Mouse (Mus musculus): ENCODE results near the gene Ppp1r12a.

GRCm38 (mm10) chr10:108291688-108292471 lies 129.9 kb downstream of the Ppp1r12a start:
- TF ChIP-seq POLR2A (IDR thresholded peaks at IDR 0.05; ENCODE audit: insufficient read length, low read depth) (no peak), POLR2AphosphoS2 (IDR thresholded peaks at IDR 0.05; ENCODE audit: insufficient read length, low read depth) (no peak), MYOG (IDR thresholded peaks at IDR 0.05; ENCODE audit: control insufficient read depth in 1 of 3, insufficient read depth in 1 of 3, insufficient read length in 2 of 3, low read depth in 2 of 3) (peak in 1 of 3 experiments; percentile 52), E2F4 (IDR thresholded peaks at IDR 0.05; ENCODE audit: insufficient read depth) (no peak), TCF12 (IDR thresholded peaks at IDR 0.05; ENCODE audit: insufficient read depth, poor library complexity, severe bottlenecking) (peak; percentile 24), MAX (IDR thresholded peaks at IDR 0.05; ENCODE audit: low read depth) (no peak), USF1 (IDR thresholded peaks at IDR 0.05; ENCODE audit: low read depth) (peak; percentile 77), CEBPB (IDR thresholded peaks at IDR 0.05; ENCODE audit: insufficient read depth, poor library complexity, severe bottlenecking) (no peak)

Measured in myocyte (in vitro differentiated cells).